Mouse (Mus musculus) monocyte, adult 5-6 weeks (primary cell): ENCODE results near the gene Cobl. TPM values are rescaled to one million over a fixed set of nuclear protein-coding genes. Genes with fewer than 3 reads are reported as not detected.

ENCODE experiments used
- ATAC-seq: fragments of 153-309, 156-312 bp; replicated peaks from 2 replicates; pipeline ENCODE4 v1.8.0; 2017; ENCODE audit warnings: mild to moderate bottlenecking; ENCODE audit not compliant: low TSS enrichment, insufficient number of reproducible peaks, severe bottlenecking, poor library complexity, low FRiP score
- total RNA-seq: library from RNA; stranded (forward); fragments of 200-1000, 200-491, 200-594 nt; gene quantifications from 3 replicates; pipeline ENCODE4 v1.2.3, GENCODE M21; 2017

Cobl gene
- total RNA-seq, 1 experiment from 2014 or later: not detected

- ATAC-seq: no peak
Measured at GRCm38 (mm10) chr11:12458392-12458791, 6.4 kb downstream of the Cobl start.

GRCm38 (mm10) chr11:12448101-12448500 lies 16.7 kb downstream of the Cobl start:
- ATAC-seq: no peak

GRCm38 (mm10) chr11:12445222-12445621 lies 19.5 kb downstream of the Cobl start:
- no peak for ATAC-seq

GRCm38 (mm10) chr11:12444215-12444614 lies 20.5 kb downstream of the Cobl start:
- ATAC-seq: no peak

- ATAC-seq: no peak
Measured at GRCm38 (mm10) chr11:12443614-12444013, 21.1 kb downstream of the Cobl start.

GRCm38 (mm10) chr11:12443185-12443584 lies 21.6 kb downstream of the Cobl start:
- no peak for ATAC-seq

GRCm38 (mm10) chr11:12442283-12442682 lies 22.5 kb downstream of the Cobl start:
- ATAC-seq: no peak

- no peak for ATAC-seq
Measured at GRCm38 (mm10) chr11:12435905-12436304, 28.9 kb downstream of the Cobl start.

GRCm38 (mm10) chr11:12435018-12435417 lies 29.7 kb downstream of the Cobl start:
- no peak for ATAC-seq

GRCm38 (mm10) chr11:12434597-12434996 lies 30.2 kb downstream of the Cobl start:
- no peak for ATAC-seq

GRCm38 (mm10) chr11:12431911-12432310 lies 32.8 kb downstream of the Cobl start:
- no peak for ATAC-seq

GRCm38 (mm10) chr11:12430231-12431041 lies 34.3 kb downstream of the Cobl start:
- ATAC-seq: no peak

GRCm38 (mm10) chr11:12426746-12427145 lies 38.0 kb downstream of the Cobl start:
- no peak for ATAC-seq

GRCm38 (mm10) chr11:12424205-12424604 lies 40.6 kb downstream of the Cobl start:
- ATAC-seq: no peak

- ATAC-seq: no peak
Measured at GRCm38 (mm10) chr11:12421183-12421582, 43.6 kb downstream of the Cobl start.

GRCm38 (mm10) chr11:12420146-12420545 lies 44.6 kb downstream of the Cobl start:
- ATAC-seq: no peak

GRCm38 (mm10) chr11:12416899-12417298 lies 47.9 kb downstream of the Cobl start:
- no peak for ATAC-seq

GRCm38 (mm10) chr11:12415329-12415728 lies 49.4 kb downstream of the Cobl start:
- no peak for ATAC-seq

GRCm38 (mm10) chr11:12411950-12412349 lies 52.8 kb downstream of the Cobl start:
- no peak for ATAC-seq

- no peak for ATAC-seq
Measured at GRCm38 (mm10) chr11:12411075-12411807, 53.5 kb downstream of the Cobl start.
